Mouse (Mus musculus) neutrophil, adult 59 days (primary cell): ENCODE measurements around the gene Rad9b. TPM values are rescaled to one million over a fixed set of nuclear protein-coding genes. Genes with fewer than 3 reads are reported as not detected.

Experiments used
- total RNA-seq, 2 experiments: library from RNA; stranded (reverse); gene quantifications; 1 replicate in 1 of 2; 2 replicates in 1 of 2; pipeline ENCODE4 v1.2.4; 2023

The Rad9b gene
- 1 to 10 TPM in 1 of 2 experiments, under 1 TPM in 1; 0.76 to 1.3 TPM for total RNA-seq

GRCm38 (mm10) chr5:122353807-122354491 is at the start of gene Rad9b, which contains the start of gene Vps29:
TSS of gene Rad9b (minus strand) at chr5:122354233.
TSS of gene Vps29 (plus strand) at chr5:122354369.

GRCm38 (mm10) chr5:122391786-122392180 is 37.8 kb upstream of the Rad9b start, which contains the start of gene Arpc3:
TSS of gene Arpc3 (plus strand) at chr5:122391878.

GRCm38 (mm10) chr5:122372192-122372769 is 18.2 kb upstream of the Rad9b start, which contains the start of gene Fam216a:
TSS of gene Fam216a (minus strand) at chr5:122372364.

GRCm38 (mm10) chr5:122371591-122372191 is 17.7 kb upstream of the Rad9b start, which contains the start of gene Gpn3:
TSS of gene Gpn3 (plus strand) at chr5:122371876.

GRCm38 (mm10) chr5:122284183-122285028 is 69.6 kb downstream of the Rad9b start, which contains the start of gene Pptc7:
TSS of gene Pptc7 (plus strand) at chr5:122284365.

Other genes with a start within 250 kb of the Rad9b start
- gene Ccdc63, start 213.4 kb downstream of the Rad9b start, total RNA-seq = 1 to 10 TPM; 7.6 to 10.0 TPM
- gene Ppp1cc, start 196.0 kb downstream of the Rad9b start, total RNA-seq = 100 to 1,000 TPM; 204 to 216 TPM
- gene Hvcn1, start 147.4 kb downstream of the Rad9b start, total RNA-seq = 10 to 100 TPM; 98.4 to 98.8 TPM
- 1 to 10 TPM; 7.6 to 8.4 TPM for gene Tctn1, start 89.8 kb downstream of the Rad9b start, total RNA-seq
- gene Pptc7, start 69.9 kb downstream of the Rad9b start, total RNA-seq = 10 to 100 TPM; 15.1 to 17.8 TPM
- 10 to 100 TPM; 58.4 to 58.7 TPM for gene Vps29, start 136 bp upstream of the Rad9b start, total RNA-seq
- gene Gpn3, start 17.6 kb upstream of the Rad9b start, total RNA-seq = 10 to 100 TPM; 13.7 to 14.4 TPM
- 1 to 10 TPM; 5.3 to 6.1 TPM for gene Fam216a, start 18.1 kb upstream of the Rad9b start, total RNA-seq
- gene Arpc3, start 37.6 kb upstream of the Rad9b start, total RNA-seq = 100 to 1,000 TPM; 654 to 687 TPM
- gene Anapc7, start 67.5 kb upstream of the Rad9b start, total RNA-seq = 10 to 100 TPM; 23.6 to 30.6 TPM
- gene Atp2a2, start 148.0 kb upstream of the Rad9b start, total RNA-seq = 10 to 100 TPM; 71.2 to 74.0 TPM